Mouse (Mus musculus): ENCODE results near the gene Zbtb44. TPM values are rescaled to one million over a fixed set of nuclear protein-coding genes. Genes with fewer than 3 reads are reported as not detected.

The Zbtb44 gene
- polyA plus RNA-seq, 1 experiment from 2014 or later = 7.6 TPM

DNA sequence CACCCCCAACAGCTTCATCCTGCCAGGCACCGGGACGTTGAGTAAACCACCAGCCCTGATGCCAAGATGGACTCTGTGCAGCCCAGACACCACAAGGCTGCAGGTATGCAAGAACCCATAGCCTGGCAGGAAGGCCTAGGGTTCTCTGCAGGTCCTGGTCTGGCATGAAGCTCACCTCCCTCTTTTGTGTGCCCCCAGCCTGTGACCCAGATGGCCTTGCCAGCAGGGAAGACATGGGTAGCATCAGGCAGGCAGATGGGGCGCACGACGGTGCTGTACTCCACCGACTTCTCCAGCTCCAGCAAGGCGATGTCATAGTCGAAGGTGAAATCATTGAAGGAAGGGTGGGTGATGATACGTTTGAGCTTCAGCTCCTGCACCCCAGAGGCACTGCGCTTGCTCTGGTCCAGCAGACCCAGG, 60.7 kb downstream of the Zbtb44 start:
- H3K4me3 ChIP-seq (replicated peaks) = no peak overlapping the region
- H3K9me3 ChIP-seq (replicated peaks) = no peaks in the 10 kb centered on the region
- 97% methylated on average over 10 of the region's 10 CpGs for WGBS
- H3K9ac ChIP-seq = no peak overlapping the region
- no peaks in the 10 kb centered on the region for H3K4me1 ChIP-seq
- H3K4me2 ChIP-seq = no peak overlapping the region
- no peak overlapping the region for H3K27ac ChIP-seq
- no peaks in the 10 kb centered on the region for H3K27me3 ChIP-seq
- no peak for ATAC-seq (replicated peaks; ENCODE audit: low FRiP score)
- H3K36me3 ChIP-seq = no peaks in the 10 kb centered on the region

DNA sequence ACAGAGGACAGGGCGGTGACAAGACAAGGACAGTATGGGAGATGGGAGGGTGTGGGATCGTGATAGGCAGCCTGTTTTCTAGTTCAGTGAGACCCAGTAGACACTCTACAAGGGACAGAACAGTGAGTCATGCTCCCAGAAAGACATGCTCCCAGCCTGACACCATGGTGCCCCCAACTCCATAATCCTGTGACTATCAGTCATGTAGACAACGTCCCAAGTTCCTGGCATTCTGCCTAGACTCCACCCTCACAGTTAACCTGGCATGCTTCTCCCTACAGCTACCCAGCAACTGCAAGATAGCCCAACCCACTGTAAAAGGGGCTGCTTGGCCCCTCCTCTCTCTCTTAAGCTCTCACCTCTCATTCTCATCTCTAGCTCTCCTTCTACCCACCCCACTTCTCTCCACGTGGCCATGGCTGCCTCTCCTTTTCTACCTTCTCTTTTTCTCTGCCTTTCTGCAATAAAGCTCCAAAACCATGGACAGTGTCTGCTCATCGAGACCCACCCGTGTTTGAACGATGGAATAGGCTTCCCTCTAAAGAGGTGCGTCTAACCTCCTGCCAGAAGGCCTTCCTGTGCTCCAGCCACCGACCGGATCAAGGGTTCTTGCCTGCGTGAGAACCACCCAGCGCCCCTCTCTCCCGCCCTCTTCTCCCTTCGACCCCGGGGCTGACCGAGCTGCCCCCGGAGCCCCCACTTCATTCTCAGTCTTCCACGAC, 61.8 kb downstream of the Zbtb44 start:
- ATAC-seq (replicated peaks; ENCODE audit: low FRiP score) = no peak
- Histone ChIP-seq H3K9me3 (replicated peaks) (no peaks in the 10 kb centered on the region), H3K27me3 (no peaks in the 10 kb centered on the region), H3K27ac (no peak overlapping the region), H3K9ac (no peak overlapping the region), H3K4me1 (no peaks in the 10 kb centered on the region), H3K4me3 (replicated peaks) (no peak overlapping the region), H3K36me3 (no peaks in the 10 kb centered on the region), H3K4me2 (no peak overlapping the region)
- 85% methylated on average over 18 of the region's 18 CpGs for WGBS

DNA sequence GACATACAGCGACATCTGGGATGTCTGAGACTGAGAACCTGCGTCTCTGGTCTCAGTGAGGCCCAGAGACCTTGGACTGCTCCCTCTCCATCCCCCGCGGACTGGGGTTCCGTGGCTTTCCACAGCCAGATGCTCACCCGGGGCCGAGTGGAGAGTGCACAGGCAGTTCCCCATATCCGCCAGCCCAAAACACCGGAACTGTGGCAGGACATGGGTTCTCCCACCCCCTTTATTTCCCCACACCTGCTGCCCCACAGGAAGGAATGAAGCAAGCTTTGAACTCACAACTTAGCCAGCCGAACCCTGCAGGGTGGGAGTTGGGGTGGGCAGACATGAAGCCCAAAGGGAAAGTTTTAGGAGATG, 62.4 kb downstream of the Zbtb44 start:
- H3K27me3 ChIP-seq = no peaks in the 10 kb centered on the region
- H3K4me3 ChIP-seq (replicated peaks) = no peak overlapping the region
- no peak overlapping the region for H3K9ac ChIP-seq
- H3K27ac ChIP-seq = no peak overlapping the region
- no peaks in the 10 kb centered on the region for H3K4me1 ChIP-seq
- no peak for ATAC-seq (replicated peaks; ENCODE audit: low FRiP score)
- no peaks in the 10 kb centered on the region for H3K36me3 ChIP-seq
- H3K4me2 ChIP-seq = no peak overlapping the region
- 88% methylated on average over 10 of the region's 10 CpGs for WGBS
- no peaks in the 10 kb centered on the region for H3K9me3 ChIP-seq (replicated peaks)

DNA sequence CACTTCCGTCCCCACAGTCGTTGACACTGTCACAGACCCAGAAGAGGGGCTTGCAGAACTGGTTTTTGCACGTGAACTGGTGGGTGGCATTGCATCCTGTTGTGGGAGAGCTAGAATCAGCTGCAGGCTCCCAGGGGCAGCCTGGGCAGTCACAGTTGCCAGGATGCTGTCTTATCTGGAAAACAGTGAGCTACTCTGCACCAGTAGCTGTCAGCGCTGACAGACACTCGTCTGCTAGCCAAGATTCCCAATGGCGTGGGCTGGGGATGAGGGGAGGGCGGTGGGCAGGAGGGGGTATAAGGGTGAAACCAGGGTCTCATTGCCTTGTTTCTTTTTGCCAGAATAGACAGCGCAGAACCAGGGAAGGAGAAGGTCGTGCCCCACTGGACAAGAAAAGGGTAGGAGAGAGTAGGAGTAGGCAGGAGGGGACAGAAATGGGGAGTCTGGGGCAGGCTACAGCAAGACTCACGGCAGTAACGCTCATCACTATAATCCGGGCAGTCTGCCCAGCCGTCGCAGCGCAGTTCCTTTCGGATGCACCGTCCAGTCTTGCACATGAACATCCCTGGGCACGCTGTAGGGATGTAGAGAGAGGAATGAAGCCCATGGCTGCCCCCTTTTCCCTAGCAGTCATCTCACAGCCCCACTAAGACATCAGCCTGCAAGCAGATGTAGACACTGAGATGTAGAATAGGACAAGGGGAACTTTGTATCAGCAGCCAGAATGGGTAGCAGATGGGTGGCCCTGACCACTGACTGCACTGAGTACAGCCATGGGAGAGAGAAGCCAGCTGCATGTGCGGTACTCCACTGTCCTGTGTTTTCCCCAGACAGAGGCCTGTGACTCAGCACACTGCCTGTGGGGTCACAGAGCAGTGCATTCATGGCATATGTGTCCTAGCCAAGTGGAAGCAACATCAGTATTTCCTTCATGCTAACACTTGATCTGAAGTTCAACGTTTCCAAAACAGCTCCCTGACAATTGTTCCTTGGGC, 66.9 kb downstream of the Zbtb44 start:
- Histone ChIP-seq H3K27me3 (no peaks in the 10 kb centered on the region), H3K9me3 (replicated peaks) (no peaks in the 10 kb centered on the region), H3K4me2 (no peak overlapping the region), H3K9ac (no peak overlapping the region), H3K36me3 (peaks cover 11% of the 10 kb centered on the region; the same call in 1 of the 2 replicates), H3K4me3 (replicated peaks) (no peak overlapping the region), H3K27ac (no peak overlapping the region), H3K4me1 (no peaks in the 10 kb centered on the region)
- no peak for ATAC-seq (replicated peaks; ENCODE audit: low FRiP score)
- 81% methylated on average over 20 of the region's 20 CpGs for WGBS

DNA sequence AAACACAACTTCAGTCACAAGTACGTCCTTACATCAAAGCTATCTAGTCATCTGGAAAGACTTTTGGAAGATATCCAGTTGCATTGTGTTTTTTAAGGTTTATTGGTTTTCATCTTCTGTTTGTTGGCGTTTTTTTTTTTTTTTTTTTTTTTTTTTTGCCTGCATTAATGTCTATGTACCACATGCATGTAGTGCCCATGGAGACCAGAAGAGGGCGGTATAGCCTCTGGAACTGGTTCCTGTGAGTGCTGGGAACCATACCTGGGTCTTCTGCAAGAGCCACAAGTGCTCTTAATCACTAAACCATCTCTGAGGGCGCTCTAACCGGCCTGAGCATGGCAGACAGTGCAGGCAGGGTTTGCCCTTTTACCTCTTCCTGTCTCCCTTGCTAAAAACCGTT, 67.7 kb downstream of the Zbtb44 start:
- 67% methylated on average over 6 of the region's 6 CpGs for WGBS
- Histone ChIP-seq H3K4me1 (no peaks in the 10 kb centered on the region), H3K9me3 (replicated peaks) (no peaks in the 10 kb centered on the region), H3K27me3 (no peaks in the 10 kb centered on the region), H3K4me2 (no peak overlapping the region), H3K36me3 (peaks cover 11% of the 10 kb centered on the region; the same call in 1 of the 2 replicates), H3K4me3 (replicated peaks) (no peak overlapping the region), H3K27ac (no peak overlapping the region), H3K9ac (no peak overlapping the region)
- ATAC-seq (replicated peaks; ENCODE audit: low FRiP score) = no peak

DNA sequence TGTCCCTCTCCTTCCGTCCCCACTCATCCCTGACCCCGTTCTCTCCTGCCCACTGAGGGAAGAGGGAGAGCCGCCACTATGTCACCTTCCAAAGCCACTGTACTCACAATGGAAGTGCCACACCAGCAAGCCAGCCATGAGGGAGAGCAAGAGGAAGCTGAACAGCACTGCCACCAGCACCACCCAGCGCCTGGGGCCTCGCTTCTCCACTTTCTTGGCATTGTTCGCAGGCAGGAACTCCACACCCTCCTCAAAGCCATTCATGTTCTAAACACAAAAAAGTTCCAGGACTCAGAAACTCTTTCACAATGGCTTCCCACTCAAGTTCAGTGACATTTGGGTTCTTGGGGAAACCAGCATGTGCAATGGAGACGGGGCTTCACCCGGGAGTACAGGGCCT, 78.0 kb downstream of the Zbtb44 start:
- H3K36me3 ChIP-seq = no peaks in the 10 kb centered on the region
- H3K4me3 ChIP-seq (replicated peaks) = no peak overlapping the region
- no peaks in the 10 kb centered on the region for H3K9me3 ChIP-seq (replicated peaks)
- 90% methylated on average over 8 of the region's 8 CpGs for WGBS
- no peak overlapping the region for H3K9ac ChIP-seq
- no peaks in the 10 kb centered on the region for H3K27me3 ChIP-seq
- ATAC-seq (replicated peaks; ENCODE audit: low FRiP score) = no peak
- H3K27ac ChIP-seq = no peak overlapping the region
- H3K4me1 ChIP-seq = 0 out of 2 replicates have a peak, but pooled peaks cover 2% of the 10 kb centered on the region
- no peak overlapping the region for H3K4me2 ChIP-seq

DNA sequence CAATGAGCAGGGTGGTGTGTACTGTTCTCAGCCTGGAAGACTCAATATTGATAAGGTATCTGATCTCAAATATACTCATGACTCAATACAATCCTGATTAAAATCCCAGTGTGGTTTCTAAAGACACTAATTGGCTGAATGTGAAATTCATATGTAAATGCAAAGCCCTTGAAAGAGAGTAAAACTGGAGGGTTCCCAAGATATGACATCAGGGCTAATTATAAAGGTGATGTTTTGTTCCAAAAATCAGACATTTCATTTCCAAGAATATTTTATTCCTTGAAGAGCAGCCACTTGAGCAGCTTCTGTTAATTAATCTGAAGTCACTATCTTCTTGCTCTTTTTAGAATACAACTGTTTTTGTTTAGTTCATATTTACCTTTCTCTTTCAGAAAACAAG, 85.1 kb downstream of the Zbtb44 start:
- Histone ChIP-seq H3K4me2 (no peak overlapping the region), H3K4me3 (replicated peaks) (no peak overlapping the region), H3K9me3 (replicated peaks) (no peaks in the 10 kb centered on the region), H3K9ac (no peak overlapping the region), H3K27me3 (no peaks in the 10 kb centered on the region), H3K27ac (no peak overlapping the region), H3K36me3 (no peaks in the 10 kb centered on the region), H3K4me1 (peaks cover 31% of the 10 kb centered on the region)
- ATAC-seq (replicated peaks; ENCODE audit: low FRiP score) = no peak

DNA sequence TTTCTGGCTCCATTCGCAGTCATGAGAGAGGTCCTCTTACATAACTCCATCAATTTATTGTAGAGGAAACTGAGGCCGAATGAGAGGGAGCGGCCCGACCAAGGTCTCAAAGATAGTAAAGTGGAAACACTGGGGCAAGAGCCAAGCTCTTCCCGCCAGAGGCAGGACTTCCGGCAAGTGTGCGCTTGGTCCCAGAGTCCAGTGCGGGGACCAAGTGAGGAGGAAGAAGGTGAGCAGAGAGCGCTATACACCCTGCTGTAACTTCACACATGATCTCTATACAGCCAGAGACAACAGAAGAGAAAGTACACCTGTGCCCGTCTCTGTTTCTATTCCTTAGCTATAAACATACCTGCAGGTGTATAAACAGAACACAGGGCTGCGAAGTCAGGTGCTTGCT, 86.6 kb downstream of the Zbtb44 start:
- Histone ChIP-seq H3K27ac (no peak overlapping the region), H3K27me3 (no peaks in the 10 kb centered on the region), H3K9ac (no peak overlapping the region), H3K4me1 (peaks cover 39% of the 10 kb centered on the region), H3K9me3 (replicated peaks) (no peaks in the 10 kb centered on the region), H3K4me3 (replicated peaks) (no peak overlapping the region), H3K4me2 (no peak overlapping the region), H3K36me3 (no peaks in the 10 kb centered on the region)
- no peak for ATAC-seq (replicated peaks; ENCODE audit: low FRiP score)
- 89% methylated on average over 11 of the region's 11 CpGs for WGBS

DNA sequence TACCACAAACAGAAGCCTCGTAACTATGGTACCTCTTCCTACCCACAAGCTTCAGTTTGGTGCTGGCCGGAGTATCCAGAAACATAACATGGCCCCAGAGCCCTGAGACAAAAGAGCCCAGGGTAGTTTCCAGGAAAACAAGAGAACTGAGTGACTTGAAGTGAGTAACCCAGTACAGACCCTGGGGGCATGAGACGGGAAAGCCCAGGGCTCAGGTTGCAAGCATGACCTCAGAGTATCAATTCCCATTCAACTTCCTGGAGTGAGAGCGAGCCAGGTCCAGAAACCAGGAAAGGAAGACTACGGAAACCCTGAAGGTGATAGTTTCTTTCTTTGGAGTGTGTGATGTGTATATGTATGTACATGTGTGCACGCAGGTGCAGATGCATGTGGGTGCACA, 87.0 kb downstream of the Zbtb44 start:
- 62% methylated on average over 6 of the region's 6 CpGs for WGBS
- ATAC-seq (replicated peaks; ENCODE audit: low FRiP score) = no peak

DNA sequence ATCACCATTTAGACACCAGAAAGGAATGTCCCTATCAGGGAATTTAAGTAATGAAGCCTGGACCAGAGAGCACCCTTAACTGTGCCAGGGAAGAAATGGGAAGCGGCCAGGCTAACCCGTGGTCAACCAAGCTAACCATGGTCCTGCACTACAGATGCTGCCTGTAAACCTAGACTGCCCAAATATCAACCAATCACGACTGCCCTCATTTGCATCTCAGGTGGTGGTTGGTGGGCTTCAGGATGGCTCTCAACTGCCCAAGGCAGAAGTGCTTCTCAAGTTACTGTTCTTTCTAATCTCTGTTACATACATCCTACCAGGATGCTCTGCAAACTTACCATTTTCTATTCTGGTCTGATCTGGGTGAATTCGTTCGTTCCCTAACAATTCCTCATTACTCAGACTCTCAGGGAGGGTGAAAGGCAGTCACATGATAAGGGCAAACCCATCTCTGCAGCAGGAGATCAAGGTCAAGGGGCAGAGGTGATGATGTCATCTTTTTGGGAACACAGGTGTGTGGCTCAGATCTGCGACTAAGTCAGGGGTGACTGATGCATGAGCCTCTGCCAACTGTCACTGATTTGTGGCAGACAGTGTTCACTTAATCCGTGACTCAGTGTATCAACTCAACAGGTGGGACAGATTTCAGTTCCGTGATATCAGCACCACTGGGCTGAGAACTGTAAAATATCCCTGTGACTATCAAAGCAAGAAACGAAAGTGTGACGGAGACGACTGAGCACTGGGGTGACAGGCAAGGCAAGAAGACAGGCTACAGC, 88.3 kb downstream of the Zbtb44 start:
- peak overlapping the region; percentile 32; the same call in 1 of the 2 replicates for H3K27ac ChIP-seq
- H3K4me2 ChIP-seq = no peak overlapping the region
- no peak overlapping the region for H3K4me3 ChIP-seq (replicated peaks)

More for the DNA sequence above, 87.0 kb downstream of the Zbtb44 start:
- Histone ChIP-seq H3K4me1 (peaks cover 39% of the 10 kb centered on the region), H3K27me3 (no peaks in the 10 kb centered on the region), H3K4me3 (replicated peaks) (no peak overlapping the region), H3K27ac (no peak overlapping the region), H3K9ac (no peak overlapping the region), H3K9me3 (replicated peaks) (no peaks in the 10 kb centered on the region), H3K4me2 (no peak overlapping the region), H3K36me3 (no peaks in the 10 kb centered on the region)

DNA sequence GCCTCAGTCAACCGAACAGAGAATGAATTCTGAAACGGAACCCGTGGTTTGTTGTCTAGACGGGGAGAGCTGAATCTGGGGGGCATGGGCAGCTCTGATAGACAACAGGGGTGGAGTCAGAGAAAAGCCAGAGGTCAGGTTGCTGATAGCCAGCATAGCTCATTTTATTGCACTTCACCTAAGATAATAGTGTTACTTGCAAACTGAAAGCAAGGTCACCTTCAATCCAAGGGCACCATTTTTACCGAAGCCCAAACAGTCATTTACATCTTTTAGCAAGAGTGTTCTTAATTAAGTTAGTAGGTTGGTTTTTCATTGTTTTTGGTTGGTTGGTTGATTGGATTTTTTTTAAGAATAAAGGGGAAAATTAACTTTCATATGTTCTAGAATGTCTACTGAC, 89.0 kb downstream of the Zbtb44 start:
- Histone ChIP-seq H3K9me3 (replicated peaks) (no peaks in the 10 kb centered on the region), H3K4me1 (peaks cover 39% of the 10 kb centered on the region), H3K4me2 (no peak overlapping the region), H3K27ac (0 out of 2 replicates have a peak overlapping the region, but pooled peaks have one; percentile 29), H3K4me3 (replicated peaks) (no peak overlapping the region), H3K27me3 (no peaks in the 10 kb centered on the region), H3K9ac (no peak overlapping the region), H3K36me3 (no peaks in the 10 kb centered on the region)
- WGBS = 51% methylated on average over 5 of the region's 5 CpGs
- no peak for ATAC-seq (replicated peaks; ENCODE audit: low FRiP score)

More for the DNA sequence above, 88.3 kb downstream of the Zbtb44 start:
- peaks cover 39% of the 10 kb centered on the region for H3K4me1 ChIP-seq
- H3K36me3 ChIP-seq = no peaks in the 10 kb centered on the region
- ATAC-seq (replicated peaks; ENCODE audit: low FRiP score) = peak; percentile 96
- no peaks in the 10 kb centered on the region for H3K9me3 ChIP-seq (replicated peaks)
- WGBS = 23% methylated on average over 11 of the region's 11 CpGs
- no peaks in the 10 kb centered on the region for H3K27me3 ChIP-seq
- no peak overlapping the region for H3K9ac ChIP-seq

Data from kidney, embryonic 15.5 days (tissue).